Mouse (Mus musculus): ENCODE results near the gene Pla2g12b.

Pla2g12b gene

GRCm38 (mm10) chr10:59467297-59467696 lies 63.8 kb downstream of the Pla2g12b start:
- no peak for DNase-seq (ENCODE audit: low read depth)

- no peak for DNase-seq (ENCODE audit: low read depth)
Measured at GRCm38 (mm10) chr10:59470451-59470850, 67.0 kb downstream of the Pla2g12b start.
